ENCODE assay signal across 50 mouse cellular contexts in the genomic region with DNA sequence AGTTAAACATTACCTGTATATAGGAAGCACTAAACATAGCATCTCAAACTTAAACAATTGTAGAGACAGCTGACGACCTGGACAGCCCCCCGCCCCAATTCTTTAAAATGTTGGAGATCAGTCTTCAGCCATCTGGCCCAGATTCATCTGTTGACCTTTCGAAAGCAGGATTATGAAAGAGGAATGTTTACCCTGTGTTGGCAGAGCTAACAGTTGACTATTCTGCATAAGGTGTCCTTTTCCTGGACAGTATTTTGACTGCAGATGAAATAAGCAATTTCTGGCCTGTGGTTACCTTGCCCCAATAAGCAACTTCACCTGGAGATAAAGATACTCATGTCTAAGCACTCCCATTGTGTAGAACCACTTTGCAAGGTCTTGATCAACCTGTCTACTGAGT. TPM values are rescaled to one million over a fixed set of nuclear protein-coding genes. Genes with fewer than 3 reads are reported as not detected.
"Had no signal": no experiment of that assay in that cellular context is flagged by ENCODE, and none has a peak within 500 bp of the region (broad histone marks: within the 10 kb centered on the region; RNA-seq: fewer than 3 reads in every experiment).

No protein-coding gene starts in this region.

- DNase-seq: heart, postnatal 10 days; heart, postnatal 14 days; heart, postnatal 36 days; heart, postnatal 4 days; kidney, adult 11 months; kidney, adult 18-20 months; kidney, adult 2 months; kidney, adult 8-10 months; kidney, adult 9 months; kidney, postnatal 10 days; kidney, postnatal 14 days; kidney, postnatal 25 days; kidney, postnatal 36 days; kidney, postnatal 4 days; layer of hippocampus, adult 9-11 months; layer of hippocampus, postnatal 36 days had no signal

- H3K36me3 ChIP-seq: heart, embryonic 12.5 days; heart, embryonic 13.5 days; heart, embryonic 15.5 days; hindbrain, embryonic 10.5 days; hindbrain, embryonic 12.5 days; hindbrain, embryonic 13.5 days; hindbrain, embryonic 15.5 days; intestine, embryonic 15.5 days; kidney, embryonic 15.5 days had no signal

- ATAC-seq: hindbrain, embryonic 16.5 days; hindbrain, postnatal 0 days; inflammation-experienced regulatory T-cells, adult 6 months; intestine, embryonic 15.5 days; intestine, embryonic 16.5 days; intestine, postnatal 0 days had no signal

- H3K4me1 ChIP-seq: heart, embryonic 12.5 days; heart, embryonic 13.5 days; heart, embryonic 15.5 days; hindbrain, embryonic 10.5 days; hindbrain, embryonic 12.5 days; hindbrain, embryonic 13.5 days; hindbrain, embryonic 15.5 days; intestine, embryonic 15.5 days; kidney, embryonic 15.5 days had no signal

- H3K9me3 ChIP-seq: heart, embryonic 12.5 days; heart, embryonic 13.5 days; heart, embryonic 15.5 days; hindbrain, embryonic 10.5 days; hindbrain, embryonic 12.5 days; hindbrain, embryonic 13.5 days; hindbrain, embryonic 15.5 days; intestine, embryonic 15.5 days; kidney, embryonic 15.5 days had no signal

- H3K4me2 ChIP-seq: heart, embryonic 11.5 days; heart, embryonic 12.5 days; heart, embryonic 13.5 days; heart, embryonic 15.5 days; hindbrain, embryonic 12.5 days; hindbrain, embryonic 13.5 days; hindbrain, embryonic 14.5 days; hindbrain, embryonic 15.5 days; intestine, embryonic 15.5 days; kidney, embryonic 15.5 days had no signal

- H3K27ac ChIP-seq: heart, embryonic 13.5 days; heart, embryonic 15.5 days; hindbrain, embryonic 10.5 days; hindbrain, embryonic 12.5 days; hindbrain, embryonic 13.5 days; hindbrain, embryonic 14.5 days; hindbrain, embryonic 15.5 days; hindbrain, postnatal 0 days; intestine, embryonic 15.5 days; kidney, embryonic 15.5 days; kidney, postnatal 0 days; layer of hippocampus, adult 2 months had no signal

- H3K27me3 ChIP-seq: heart, embryonic 12.5 days; heart, embryonic 13.5 days; heart, embryonic 15.5 days; hindbrain, embryonic 12.5 days; hindbrain, embryonic 13.5 days; hindbrain, embryonic 15.5 days; intestine, embryonic 15.5 days; kidney, embryonic 15.5 days had no signal

- H3K9ac ChIP-seq: heart, embryonic 12.5 days; heart, embryonic 13.5 days; heart, embryonic 15.5 days; hindbrain, embryonic 12.5 days; hindbrain, embryonic 13.5 days; hindbrain, embryonic 14.5 days; hindbrain, embryonic 15.5 days; intestine, embryonic 15.5 days; kidney, embryonic 15.5 days had no signal

- H3K4me3 ChIP-seq: heart, embryonic 12.5 days; heart, embryonic 13.5 days; heart, embryonic 15.5 days; hindbrain, embryonic 10.5 days; hindbrain, embryonic 12.5 days; hindbrain, embryonic 13.5 days; hindbrain, embryonic 15.5 days; intestine, embryonic 15.5 days; kidney, embryonic 15.5 days; layer of hippocampus, adult 2 months had no signal

RNA-seq across cellular contexts. Expression of gene H2-M10.4, which starts 21.7 kb away (rescaled TPM):
- total RNA-seq: heart, adult 8-10 months; heart, postnatal 10 days; heart, postnatal 14 days; heart, postnatal 25 days; heart, postnatal 36 days; heart, postnatal 4 days; hematopoietic stem cell, adult 5-6 weeks; hindbrain, postnatal 0 days; layer of hippocampus, adult 18-20 months; layer of hippocampus, adult 2 months; layer of hippocampus, adult 8-10 months; layer of hippocampus, postnatal 10 days; layer of hippocampus, postnatal 14 days; layer of hippocampus, postnatal 25 days; layer of hippocampus, postnatal 36 days had no signal
- polyA plus RNA-seq: heart, embryonic 11.5 days; heart, embryonic 12.5 days; heart, embryonic 13.5 days; heart, embryonic 14.5 days; heart, embryonic 15.5 days; heart, embryonic 16.5 days; heart, postnatal 0 days; hindbrain, embryonic 10.5 days; hindbrain, embryonic 11.5 days; hindbrain, embryonic 12.5 days; hindbrain, embryonic 13.5 days; hindbrain, embryonic 14.5 days; hindbrain, embryonic 15.5 days; hindbrain, embryonic 16.5 days; hindbrain, postnatal 0 days; inflammation-experienced regulatory T-cells, adult 6 months; intestine, embryonic 14.5 days; intestine, embryonic 15.5 days; intestine, embryonic 16.5 days; intestine, postnatal 0 days; kidney, adult 2 months; kidney, embryonic 14.5 days; kidney, embryonic 15.5 days; kidney, embryonic 16.5 days; kidney, postnatal 0 days; large intestine, adult 2 months had no signal
